Mouse (Mus musculus) liver, embryonic 11.5 days (tissue): Measurements from ENCODE around the gene Arhgap10. TPM values are rescaled to one million over a fixed set of nuclear protein-coding genes. Genes with fewer than 3 reads are reported as not detected.
A peak's percentile ranks its signal among the peaks of the same experiment; 100 is the strongest.

Experiments
- ATAC-seq: fragments of 200-750 bp; cut with Nextera tagmentation; replicated peaks from 2 replicates; pipeline ENCODE4 v1.8.0; 2017; ENCODE audit warnings: moderate number of reproducible peaks, mild to moderate bottlenecking, moderate TSS enrichment, moderate library complexity; ENCODE audit not compliant: low FRiP score
- DNase-seq: peaks from one replicate; pipeline ENCODE4 v3.0.0-alpha.2; 2017; ENCODE audit warnings: low spot score
- H3K27ac ChIP-seq: fragments of 300-500 bp; sonication (generic); 2 replicates; pipeline ENCODE4 v1.5.1; 2014; ENCODE audit warnings: mild to moderate bottlenecking, low read depth, low read length, control low read depth
- H3K27me3 ChIP-seq: fragments of 300-500 bp; sonication (generic); replicated peaks from 2 replicates; pipeline ENCODE4 v1.6.1; 2014; ENCODE audit warnings: low read length, mixed read lengths; ENCODE audit not compliant: control insufficient read depth, insufficient read depth
- H3K36me3 ChIP-seq: fragments of 300-500 bp; sonication (generic); 2 replicates; pipeline ENCODE4 v1.6.1; 2014; ENCODE audit warnings: mild to moderate bottlenecking, low read length, moderate library complexity, mixed read lengths; ENCODE audit not compliant: control insufficient read depth, insufficient read depth
- H3K4me1 ChIP-seq: fragments of 300-500 bp; sonication (generic); replicated peaks from 2 replicates; pipeline ENCODE4 v1.6.1; 2014; ENCODE audit warnings: low read length, mixed read lengths; ENCODE audit not compliant: control insufficient read depth, insufficient read depth
- H3K4me2 ChIP-seq: fragments of 300-500 bp; sonication (generic); 2 replicates; pipeline ENCODE4 v1.6.1; 2014; ENCODE audit warnings: mild to moderate bottlenecking, control low read depth, moderate library complexity
- H3K4me3 ChIP-seq: fragments of 300-500 bp; sonication (generic); 2 replicates; pipeline ENCODE4 v1.5.1; 2014; ENCODE audit warnings: low read depth, low read length, control low read depth
- H3K9ac ChIP-seq: fragments of 300-500 bp; sonication (generic); 2 replicates; pipeline ENCODE4 v1.6.1; 2014; ENCODE audit warnings: low read depth, low read length, control low read depth
- H3K9me3 ChIP-seq: fragments of 300-500 bp; sonication (generic); 2 replicates; pipeline ENCODE4 v1.6.1; 2016; ENCODE audit warnings: low read length, inconsistent platforms, mixed read lengths; ENCODE audit not compliant: control insufficient read depth
- WGBS: fragments of 180-500 bp; shearing (Covaris S2); extraction: QIAGEN DNeasy Blood & Tissue Kit; methylation state at CpG from one replicate; pipeline ENCODE4 v1.1.7; 2014; 5-methylcytosine and 5-hydroxymethylcytosine counted together
- polyA plus RNA-seq: library from polyadenylated mRNA; unstranded; fragments of >200 nt; fragmentation: Nextera tagmentation; extraction: Ambion mirVana; gene quantifications from 2 replicates; pipeline ENCODE4 v1.2.1, GENCODE M21; 2014

Gene Arhgap10
- polyA plus RNA-seq, 1 experiment from 2014 or later, result 20.2 TPM

GRCm38 (mm10) chr8:77486749-77487148, 31.0 kb downstream of the Arhgap10 start:
- ATAC-seq (no peak), DNase-seq (no peak)
- Histone ChIP-seq H3K4me1 (peaks cover 79% of the 10 kb centered on the region), H3K9ac (no peak overlapping the region), H3K4me2 (no peak overlapping the region), H3K9me3 (no peaks in the 10 kb centered on the region), H3K36me3 (no peaks in the 10 kb centered on the region), H3K4me3 (no peak overlapping the region), H3K27me3 (no peaks in the 10 kb centered on the region), H3K27ac (no peak overlapping the region)
- WGBS, result 81% methylated on average over 2 of the region's 2 CpGs

GRCm38 (mm10) chr8:77484817-77485216, 32.9 kb downstream of the Arhgap10 start:
- WGBS, result 68% methylated on average over 5 of the region's 5 CpGs
- DNase-seq (no peak), ATAC-seq (no peak)
- Histone ChIP-seq H3K9me3 (no peaks in the 10 kb centered on the region), H3K27ac (no peak overlapping the region), H3K4me2 (no peak overlapping the region), H3K27me3 (no peaks in the 10 kb centered on the region), H3K4me3 (no peak overlapping the region), H3K9ac (no peak overlapping the region), H3K4me1 (peaks cover 64% of the 10 kb centered on the region), H3K36me3 (no peaks in the 10 kb centered on the region)

GRCm38 (mm10) chr8:77484266-77484665, 33.5 kb downstream of the Arhgap10 start:
- no peak overlapping the region for H3K9ac ChIP-seq
- 69% methylated on average over 7 of the region's 7 CpGs for WGBS
- H3K4me3 ChIP-seq, result no peak overlapping the region
- ATAC-seq (no peak), DNase-seq (no peak)
- peaks cover 64% of the 10 kb centered on the region for H3K4me1 ChIP-seq
- H3K9me3 ChIP-seq, result no peaks in the 10 kb centered on the region
- H3K4me2 ChIP-seq, result peak overlapping the region; percentile 15; the same call in 1 of the 2 replicates
- no peak overlapping the region for H3K27ac ChIP-seq
- H3K27me3 ChIP-seq, result no peaks in the 10 kb centered on the region
- no peaks in the 10 kb centered on the region for H3K36me3 ChIP-seq

- DNase-seq, result no peak
- H3K4me2 ChIP-seq, result peak overlapping the region; percentile 15
- no peaks in the 10 kb centered on the region for H3K9me3 ChIP-seq
- no peak overlapping the region for H3K4me3 ChIP-seq
- WGBS, result 38% methylated on average over 4 of the region's 4 CpGs
- peak; percentile 44; the same call in 1 of the 2 replicates for ATAC-seq
- peaks cover 64% of the 10 kb centered on the region for H3K4me1 ChIP-seq
- H3K27ac ChIP-seq, result no peak overlapping the region; the same call in 1 of the 2 replicates
- H3K27me3 ChIP-seq, result no peaks in the 10 kb centered on the region
- no peak overlapping the region for H3K9ac ChIP-seq
- H3K36me3 ChIP-seq, result no peaks in the 10 kb centered on the region
Measured at GRCm38 (mm10) chr8:77483676-77484075, 34.1 kb downstream of the Arhgap10 start.

GRCm38 (mm10) chr8:77481791-77482190, 36.0 kb downstream of the Arhgap10 start:
- H3K4me1 ChIP-seq, result peaks cover 60% of the 10 kb centered on the region
- no peak overlapping the region for H3K4me2 ChIP-seq

GRCm38 (mm10) chr8:77479995-77480394, 37.8 kb downstream of the Arhgap10 start:
- Histone ChIP-seq H3K9ac (no peak overlapping the region), H3K27ac (no peak overlapping the region), H3K36me3 (no peaks in the 10 kb centered on the region), H3K27me3 (no peaks in the 10 kb centered on the region), H3K4me1 (peaks cover 50% of the 10 kb centered on the region), H3K4me3 (no peak overlapping the region), H3K9me3 (no peaks in the 10 kb centered on the region), H3K4me2 (no peak overlapping the region)
- ATAC-seq (no peak), DNase-seq (no peak)
- WGBS, result 64% methylated on average over 9 of the region's 9 CpGs

More at GRCm38 (mm10) chr8:77481791-77482190, 36.0 kb downstream of the Arhgap10 start:
- Histone ChIP-seq H3K9me3 (no peaks in the 10 kb centered on the region), H3K36me3 (no peaks in the 10 kb centered on the region), H3K27ac (no peak overlapping the region), H3K27me3 (no peaks in the 10 kb centered on the region), H3K4me3 (no peak overlapping the region), H3K9ac (no peak overlapping the region)
- WGBS, result 42% methylated on average over 6 of the region's 6 CpGs
- DNase-seq (no peak), ATAC-seq (no peak)

- Histone ChIP-seq H3K4me1 (peaks cover 42% of the 10 kb centered on the region), H3K4me2 (peak overlapping the region; percentile 18; the same call in 1 of the 2 replicates), H3K4me3 (no peak overlapping the region), H3K27me3 (no peaks in the 10 kb centered on the region), H3K27ac (peak overlapping the region; percentile 59; the same call in 1 of the 2 replicates), H3K36me3 (no peaks in the 10 kb centered on the region), H3K9ac (no peak overlapping the region), H3K9me3 (no peaks in the 10 kb centered on the region)
- DNase-seq (no peak), ATAC-seq (peak; percentile 79)
- 16% methylated on average over 2 of the region's 2 CpGs for WGBS
Measured at GRCm38 (mm10) chr8:77478913-77479273, 38.9 kb downstream of the Arhgap10 start.

- no peaks in the 10 kb centered on the region for H3K27me3 ChIP-seq
- H3K4me1 ChIP-seq, result peaks cover 36% of the 10 kb centered on the region
- no peaks in the 10 kb centered on the region for H3K9me3 ChIP-seq
- peak overlapping the region; percentile 18; the same call in 1 of the 2 replicates for H3K4me2 ChIP-seq
- ATAC-seq (peak; percentile 56), DNase-seq (no peak)
- no peaks in the 10 kb centered on the region for H3K36me3 ChIP-seq
- 41% methylated on average over 12 of the region's 12 CpGs for WGBS
- no peak overlapping the region for H3K4me3 ChIP-seq
- peak overlapping the region; percentile 59; the same call in 1 of the 2 replicates for H3K27ac ChIP-seq
- H3K9ac ChIP-seq, result no peak overlapping the region
Measured at GRCm38 (mm10) chr8:77478155-77478912, 39.4 kb downstream of the Arhgap10 start.

- WGBS, result 57% methylated on average over 12 of the region's 12 CpGs
- DNase-seq (no peak), ATAC-seq (no peak)
- Histone ChIP-seq H3K4me3 (no peak overlapping the region), H3K27ac (no peak overlapping the region), H3K27me3 (no peaks in the 10 kb centered on the region), H3K9me3 (no peaks in the 10 kb centered on the region), H3K36me3 (no peaks in the 10 kb centered on the region), H3K4me1 (peaks cover 35% of the 10 kb centered on the region), H3K9ac (0 out of 2 replicates have a peak overlapping the region, but pooled peaks have one; percentile 18), H3K4me2 (no peak overlapping the region)
Measured at GRCm38 (mm10) chr8:77477684-77478083, 40.1 kb downstream of the Arhgap10 start.
